Mouse (Mus musculus) gastrocnemius, adult 18-20 months (tissue): Measurements from ENCODE around the gene 2310007B03Rik. TPM values are rescaled to one million over a fixed set of nuclear protein-coding genes. Genes with fewer than 3 reads are reported as not detected.
"Not testable (repeated sequence)": the region's sequence is repeated elsewhere in the genome, so short reads cannot be mapped to it uniquely, and the experiment has no call there.

ENCODE experiments used
- DNase-seq: peaks from one replicate; pipeline ENCODE4 v3.0.0; 2021; ENCODE audit warnings: low spot score
- long read RNA-seq, 2 experiments: library from polyadenylated mRNA; stranded (forward); transcript quantifications; one replicate each; pipeline ENCODE4 v2.0.0; 2021
- total RNA-seq, 2 experiments: library from RNA; stranded (reverse); gene quantifications; 2 replicates each; pipeline ENCODE4 v1.2.3; 2021

The 2310007B03Rik gene
- total RNA-seq: not detected
- long read RNA-seq, experiment 1: 0 reads
- long read RNA-seq, experiment 2: 0 reads

- no peak for DNase-seq
These were observed at the start of gene 2310007B03Rik for GRCm38 (mm10) chr1:93160501-93161133. Gene 2310007B03Rik (minus strand): TSS chr1:93160948.

DNA sequence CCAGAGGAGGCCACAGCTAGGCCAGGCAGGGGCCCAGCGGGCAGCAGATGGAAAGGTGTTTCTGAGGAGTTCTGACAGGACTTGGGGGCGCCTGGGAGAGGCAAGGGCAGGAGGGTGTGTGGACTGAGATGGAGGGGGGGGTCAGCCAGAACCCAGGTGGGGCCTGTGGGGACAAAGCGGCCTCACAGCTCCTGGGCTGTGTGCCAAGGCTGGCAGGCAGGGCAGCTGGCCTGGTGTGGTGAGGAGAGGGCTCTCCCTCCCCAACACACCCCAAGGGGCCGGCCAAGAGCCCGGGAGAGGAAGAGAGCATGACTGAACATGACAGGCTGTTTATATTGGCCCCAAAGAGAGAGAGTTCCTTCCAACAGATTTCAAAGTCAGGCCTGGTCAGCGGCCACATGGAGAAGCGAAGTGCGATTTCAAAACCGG is 49.5 kb upstream of the 2310007B03Rik start:
- peak; percentile 49 for DNase-seq

DNA sequence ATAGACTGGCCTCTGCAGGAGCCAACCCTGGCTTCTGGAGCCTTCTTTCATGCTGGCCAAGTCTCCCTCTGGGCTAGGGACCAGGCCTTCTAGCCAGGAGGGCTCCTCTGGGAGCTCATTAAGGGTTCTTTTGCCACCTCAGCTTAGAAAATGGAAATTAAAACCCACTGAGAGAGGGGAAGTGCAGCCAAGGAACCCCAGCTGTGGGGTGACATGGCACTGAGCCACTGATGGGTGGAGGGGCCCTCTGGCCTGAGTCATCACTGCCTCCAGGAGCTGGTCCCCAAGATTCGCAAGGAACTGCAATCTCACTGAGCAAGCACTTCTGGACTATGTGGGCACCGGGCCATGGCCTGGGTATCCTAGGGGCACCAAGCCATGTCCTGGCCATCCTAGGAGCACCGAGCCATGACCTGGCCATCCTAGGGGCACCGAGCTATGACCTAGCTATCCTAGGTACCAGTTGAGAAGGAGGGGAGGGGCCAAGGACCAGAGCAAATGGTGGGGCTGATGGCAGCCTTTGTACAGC is 46.9 kb upstream of the 2310007B03Rik start:
- DNase-seq: peak; percentile 24

DNA sequence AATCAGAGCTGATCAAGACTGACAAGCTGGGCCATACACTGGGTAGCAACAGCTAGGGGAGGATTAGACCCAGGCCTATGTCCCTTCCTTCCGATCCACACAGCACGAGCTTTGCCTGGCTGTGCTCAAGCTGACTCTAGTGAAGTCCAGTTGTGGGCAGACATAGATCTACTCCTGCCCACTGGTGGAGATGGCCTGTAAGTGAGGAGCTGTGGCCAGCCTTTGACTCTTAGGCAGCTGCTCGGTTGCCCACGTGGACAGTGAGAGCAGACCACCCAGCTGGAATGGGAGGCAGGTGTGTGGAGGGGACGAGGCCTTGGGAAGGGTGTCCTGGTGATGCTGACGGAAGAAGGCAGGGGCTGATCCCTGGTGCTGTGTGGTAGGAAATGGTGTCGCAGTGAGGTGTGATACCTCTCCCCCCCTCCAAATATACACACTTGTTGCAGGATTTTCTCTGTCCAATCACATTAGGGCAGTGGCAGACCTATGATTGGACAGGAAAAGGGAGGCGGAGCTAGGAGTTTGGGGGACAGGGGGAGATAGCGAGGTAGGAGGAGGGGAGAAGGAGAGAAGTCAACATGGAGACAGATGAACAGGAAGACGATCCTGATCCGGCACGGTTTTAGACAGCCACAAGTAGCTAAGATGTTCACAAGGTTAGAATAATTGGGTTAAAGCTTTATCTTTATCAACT is 45.7 kb upstream of the 2310007B03Rik start:
- no peak for DNase-seq

DNA sequence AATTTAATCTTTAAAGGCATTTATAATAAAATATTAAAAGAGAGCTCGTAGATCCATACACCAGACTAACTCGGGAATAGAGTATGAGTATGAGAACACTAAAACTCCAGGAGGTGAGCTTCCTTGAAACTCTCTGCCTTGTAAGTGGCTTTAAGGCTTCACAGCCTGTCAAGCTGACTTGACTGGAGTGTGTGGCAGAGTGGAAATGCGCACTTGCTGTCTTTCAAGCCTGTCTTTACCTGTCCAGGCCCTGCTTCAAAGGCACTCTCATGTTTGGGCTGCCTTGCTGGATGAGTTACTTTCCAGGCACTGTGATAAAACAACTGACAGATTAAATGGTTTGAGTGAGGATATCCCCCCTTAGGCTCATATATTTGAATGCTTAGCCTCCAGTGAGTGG is 37.2 kb upstream of the 2310007B03Rik start:
- no peak for DNase-seq

GRCm38 (mm10) chr1:93197454-93197853 is 36.7 kb upstream of the 2310007B03Rik start:
- DNase-seq: not testable (repeated sequence)

DNA sequence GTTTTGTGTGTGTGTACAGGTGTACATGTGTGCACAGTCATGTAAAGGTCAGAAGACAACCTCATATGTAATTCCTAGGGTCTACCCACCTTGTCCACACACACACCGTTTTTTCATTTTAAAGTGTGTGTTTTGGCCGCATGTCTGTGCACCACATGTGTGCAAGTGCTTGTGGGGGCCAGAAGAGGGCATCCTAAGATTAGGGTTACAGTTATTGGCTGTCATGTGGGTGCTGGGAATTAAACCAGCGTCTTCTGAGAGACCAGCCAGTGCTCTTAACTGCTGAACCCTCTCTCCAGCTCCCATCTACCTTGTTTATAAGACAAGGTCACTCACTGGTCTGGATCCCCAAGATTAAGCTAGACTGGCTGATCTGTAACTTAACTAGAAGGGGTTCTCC is 34.2 kb upstream of the 2310007B03Rik start:
- no peak for DNase-seq

- DNase-seq: no peak
These were observed 30.1 kb upstream of the 2310007B03Rik start for GRCm38 (mm10) chr1:93190726-93191305.

DNA sequence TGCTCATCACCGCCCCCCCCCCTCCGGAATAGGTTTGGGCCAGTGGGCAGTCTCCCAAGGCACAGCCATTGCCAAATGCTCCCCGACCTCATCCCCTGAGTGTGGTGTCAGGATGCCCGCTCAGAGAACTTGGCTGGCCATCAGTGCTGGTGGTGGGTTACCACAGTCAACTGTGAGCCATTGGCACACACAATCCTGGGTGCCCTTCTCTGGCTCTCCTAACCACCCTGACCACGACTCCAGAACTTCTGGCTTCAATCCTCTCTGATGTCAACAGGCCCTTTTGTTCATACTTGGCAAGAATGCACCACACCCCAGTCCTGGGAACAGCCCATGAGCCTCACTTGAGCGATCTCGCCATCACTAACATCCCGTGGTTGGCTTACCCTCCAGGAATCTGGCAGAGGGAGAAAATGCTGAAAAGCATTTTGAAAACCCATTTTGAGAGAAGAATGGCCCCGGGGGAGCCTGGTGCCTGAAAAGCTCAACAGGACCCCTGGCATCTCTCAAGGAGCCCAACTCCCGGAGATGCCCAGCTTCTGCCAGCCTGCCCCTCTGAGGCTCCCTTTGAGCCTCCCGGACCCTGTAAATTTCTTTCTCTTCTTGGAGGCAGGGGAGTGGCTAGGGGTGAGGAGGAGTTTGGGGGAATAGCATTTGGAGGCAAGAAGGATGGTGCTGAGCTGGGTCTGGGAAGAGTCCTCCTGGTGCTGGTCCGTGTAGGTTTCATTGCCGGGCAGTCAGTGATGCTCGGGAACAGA is 23.5 kb upstream of the 2310007B03Rik start:
- DNase-seq: peak; percentile 29

DNA sequence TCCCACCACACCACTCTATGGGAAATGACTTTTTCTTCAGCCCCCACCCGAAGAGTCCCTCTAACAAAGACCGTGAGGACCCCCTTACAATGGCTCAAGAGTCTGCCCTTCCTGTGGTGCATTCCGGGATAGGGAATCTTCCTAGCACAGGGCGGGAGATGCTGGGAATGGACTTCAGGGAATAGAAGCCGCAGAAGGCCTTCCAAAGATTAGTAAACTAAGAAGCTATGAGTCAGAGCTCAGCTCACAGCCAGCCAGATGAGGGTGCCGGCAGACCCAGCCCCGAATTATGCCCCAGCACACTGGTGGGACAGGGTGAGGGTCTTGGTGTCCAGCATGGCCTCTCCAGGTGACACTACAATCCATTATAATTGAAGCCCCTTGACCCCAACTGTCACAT is 21.5 kb upstream of the 2310007B03Rik start:
- DNase-seq: no peak

DNA sequence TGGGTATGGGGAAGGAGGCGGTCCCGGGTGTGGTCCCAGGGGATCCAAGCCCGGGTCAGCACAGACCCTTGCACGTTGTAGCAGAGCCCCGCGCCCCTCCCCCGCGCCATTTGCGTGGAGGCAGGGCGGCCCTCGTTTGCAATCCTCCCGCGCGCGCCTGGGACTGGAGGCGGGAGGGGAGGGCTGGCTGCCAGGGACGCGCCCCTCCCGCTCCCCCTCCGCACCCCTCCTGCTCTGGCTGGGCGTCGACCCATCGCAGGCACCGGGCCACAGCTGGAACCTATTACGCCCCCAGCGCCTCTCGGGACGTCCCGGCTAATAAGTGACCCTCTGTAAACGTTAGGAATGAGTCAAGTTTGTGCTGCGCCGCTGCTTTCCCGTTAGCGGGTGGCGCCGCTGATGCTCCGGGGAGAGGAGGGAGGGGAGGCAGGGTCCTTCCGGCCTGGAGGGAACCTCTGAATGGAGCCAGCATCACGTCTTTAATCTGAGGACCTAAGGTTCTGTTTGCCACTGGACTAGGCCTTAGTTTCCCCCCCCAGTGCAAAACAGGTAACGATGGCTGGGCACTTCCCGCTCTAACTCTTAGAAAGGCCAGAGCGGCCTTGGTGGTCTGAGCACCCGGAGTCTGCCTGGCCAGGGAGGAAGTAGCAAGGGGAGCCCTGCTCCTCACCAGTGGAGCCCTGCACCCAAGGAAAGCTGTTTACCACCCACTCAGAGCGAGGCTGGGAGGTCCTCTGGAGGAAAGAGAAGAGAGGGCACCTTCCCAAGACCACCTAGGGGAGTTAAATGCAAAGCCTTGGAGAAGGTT is 16.0 kb upstream of the 2310007B03Rik start:
- peak; percentile 77 for DNase-seq

GRCm38 (mm10) chr1:93175849-93176248 is 15.1 kb upstream of the 2310007B03Rik start:
- DNase-seq: no peak

- DNase-seq: peak; percentile 77
These were observed 13.7 kb upstream of the 2310007B03Rik start for GRCm38 (mm10) chr1:93174399-93174798.

- no peak for DNase-seq
These were observed 12.9 kb upstream of the 2310007B03Rik start for GRCm38 (mm10) chr1:93173665-93174064.

- no peak for DNase-seq
These were observed 7.6 kb upstream of the 2310007B03Rik start, which contains the start of gene Crocc2 for GRCm38 (mm10) chr1:93168295-93168775. Gene Crocc2 (plus strand): TSS chr1:93168725.

DNA sequence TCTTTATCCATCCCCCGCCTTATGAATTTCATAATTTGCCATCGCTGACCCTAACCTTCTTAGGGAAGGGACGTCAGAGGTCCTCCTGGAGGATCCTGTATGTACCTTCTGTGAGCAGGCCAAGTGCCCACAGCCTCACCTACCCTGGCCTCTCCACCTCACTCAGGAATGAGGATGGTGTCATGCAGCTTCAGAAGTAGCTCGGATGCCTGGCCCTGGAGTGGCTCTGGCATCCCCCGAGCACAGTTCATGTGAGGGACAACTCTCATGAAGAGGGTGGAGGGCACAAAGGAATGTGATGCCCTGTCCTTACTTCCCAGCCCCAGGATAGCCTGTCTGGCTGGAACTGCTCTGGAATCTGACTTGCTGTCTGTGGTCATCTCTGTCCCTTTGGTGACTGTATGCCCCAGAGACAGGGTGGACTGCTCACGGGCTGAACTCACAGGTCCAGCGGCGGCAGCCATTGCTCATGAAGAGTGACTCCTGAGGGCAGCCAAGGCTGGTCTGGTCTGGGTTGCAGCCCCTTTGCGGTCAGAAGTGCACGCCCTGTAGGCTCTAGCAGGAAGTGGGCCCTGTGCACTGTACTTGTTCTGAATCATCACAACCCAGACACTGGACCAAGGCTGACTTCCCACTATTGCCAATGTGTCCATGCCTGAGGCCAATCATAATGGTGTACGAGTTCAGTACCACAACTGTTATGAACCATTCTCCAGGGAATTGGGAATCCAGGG is 5.8 kb upstream of the 2310007B03Rik start:
- no peak for DNase-seq

DNA sequence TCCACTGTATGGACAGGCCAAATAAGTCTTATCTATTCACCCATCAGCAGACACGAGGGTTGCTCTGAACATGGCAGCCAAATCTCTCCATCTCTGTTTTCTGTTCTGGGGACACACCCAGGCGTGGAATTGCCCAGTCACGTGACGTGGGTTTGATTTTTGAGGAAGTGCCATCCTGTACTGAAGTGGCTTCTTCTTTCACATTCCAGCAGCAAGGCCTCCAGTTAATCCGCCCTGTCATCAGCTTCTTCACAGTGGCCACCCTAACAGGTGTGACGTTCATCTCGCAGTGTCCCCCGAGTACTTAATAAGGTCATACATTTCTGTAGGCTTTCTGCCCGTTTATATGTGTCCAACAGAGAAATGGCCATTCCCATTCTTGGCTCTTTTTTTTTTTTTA is 4.7 kb upstream of the 2310007B03Rik start:
- DNase-seq: no peak

GRCm38 (mm10) chr1:93162588-93162987 is 1.8 kb upstream of the 2310007B03Rik start:
- no peak for DNase-seq

GRCm38 (mm10) chr1:93161921-93162320 is 1.2 kb upstream of the 2310007B03Rik start:
- DNase-seq: no peak

DNA sequence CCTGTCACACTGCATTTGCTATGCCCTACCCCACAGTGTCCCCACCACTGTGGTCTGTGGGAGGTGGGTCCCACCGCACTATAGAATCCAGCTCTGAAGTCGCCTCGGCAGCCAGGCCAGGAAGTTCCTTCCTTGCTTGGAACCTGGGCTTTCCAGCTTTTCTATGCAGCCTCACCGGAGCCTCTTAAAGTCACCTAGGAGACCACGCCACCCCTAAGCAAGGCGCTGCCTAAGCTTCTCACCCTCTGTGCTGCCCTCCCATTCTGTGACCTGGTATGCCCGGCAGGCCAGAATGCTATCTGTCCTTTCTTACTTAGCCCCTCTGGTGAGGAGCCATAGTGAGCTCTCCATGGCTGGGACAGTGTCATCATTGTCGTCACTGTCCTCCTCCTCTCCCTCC is 602 bp upstream of the 2310007B03Rik start:
- no peak for DNase-seq
